Mouse (Mus musculus): ENCODE data around the gene Katnb1.

DNA sequence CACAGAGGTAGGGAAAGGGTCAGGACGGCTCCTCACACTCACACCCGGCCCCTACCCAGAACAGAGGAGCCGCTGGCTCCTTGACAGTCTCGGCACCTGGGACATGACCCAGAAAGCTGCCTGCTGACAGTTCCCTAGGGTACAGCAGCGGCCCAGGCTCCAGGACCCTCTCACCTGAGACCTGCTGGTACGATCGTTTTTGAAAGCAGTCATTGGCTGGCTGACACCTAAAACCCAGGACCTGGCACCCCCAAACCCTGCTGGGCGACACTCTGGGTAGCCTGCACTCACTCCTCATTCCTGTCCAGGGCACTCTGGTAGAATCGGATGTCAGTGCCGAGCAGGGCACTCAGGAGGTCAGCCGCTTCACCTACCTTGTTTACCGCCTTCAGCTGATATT, 56.2 kb downstream of the Katnb1 start:
- no peak for TF ChIP-seq CTCF (IDR thresholded peaks at IDR 0.05; ENCODE audit: extremely low read depth, insufficient read length, insufficient replicate concordance, low read depth, low read length)
- no peak for TF ChIP-seq POLR2A (IDR thresholded peaks at IDR 0.05; ENCODE audit: low read depth, low read length)

Data from small intestine, adult 2 months (tissue).